Mouse (Mus musculus): ENCODE data around the gene Trim45. TPM values are rescaled to one million over a fixed set of nuclear protein-coding genes. Genes with fewer than 3 reads are reported as not detected.

Trim45 gene
- total and polyA plus RNA-seq, 3 experiments: 2.1 to 4.4 (median 2.7) TPM

GRCm38 (mm10) chr3:100947286-100947685 lies 25.3 kb downstream of the Trim45 start:
- Histone ChIP-seq H3K27me3 (replicated peaks) (no peaks in the 10 kb centered on the region), H3K9me3 (replicated peaks; ENCODE audit: low read length) (no peaks in the 10 kb centered on the region), H3K4me3 (replicated peaks in 1 of 3; ENCODE audit: low read depth in 2 of 3, low read length in 2 of 3, poor library complexity in 1 of 3) (no peak overlapping the region), H3K4me2 (ENCODE audit: insufficient read depth, low read depth, poor library complexity, severe bottlenecking) (no peak overlapping the region), H3K27ac (ENCODE audit: insufficient read depth, low read depth) (no peak overlapping the region), H3K79me2 (replicated peaks; ENCODE audit: control insufficient read depth, extremely low read depth, insufficient read depth, poor library complexity, severe bottlenecking) (0 out of 2 replicates have a peak, but pooled peaks cover 2% of the 10 kb centered on the region), H3K36me3 (replicated peaks in 1 of 2; ENCODE audit: control insufficient read depth in 1 of 2, insufficient read depth in 1 of 2, low read length in 1 of 2) (peaks cover 75 to 97% of the 10 kb centered on the region in 2 experiments), H3K9ac (ENCODE audit: insufficient read depth, low read depth) (no peak overlapping the region), H3K4me1 (ENCODE audit: control insufficient read depth in 1 of 2, insufficient read depth in 2 of 2) (no peaks in the 10 kb centered on the region)
- in situ Hi-C loops (cut with MboI; ENCODE audit: low pct_ligation_motif_present, low pct_unique_long_range_greater_than_20kb, low sequenced_read_pairs) (no loop called here), dilution Hi-C loops (cut with MboI; ENCODE audit: extremely low pct_ligation_motif_present, extremely low pct_unique_long_range_greater_than_20kb, low sequenced_read_pairs) (no loop called here)
- DNase-seq (ENCODE audit: extremely low read depth): no peak
- TF ChIP-seq EP300 (IDR thresholded peaks at IDR 0.05; ENCODE audit: low read length) (no peak), NRF1 (IDR thresholded peaks at IDR 0.05; ENCODE audit: low read depth, low read length) (no peak), MYC (IDR thresholded peaks at IDR 0.05; ENCODE audit: low read depth, low read length) (no peak), ELF1 (IDR thresholded peaks at IDR 0.05; ENCODE audit: low read depth, low read length) (no peak), MEF2A (IDR thresholded peaks at IDR 0.05; ENCODE audit: borderline replicate concordance, low read depth, low read length) (no peak), MXI1 (IDR thresholded peaks at IDR 0.05; ENCODE audit: low read depth, low read length) (no peak), MAX (IDR thresholded peaks at IDR 0.05; ENCODE audit: low read length) (no peak), IRF4 (IDR thresholded peaks at IDR 0.05; ENCODE audit: low read depth, low read length) (no peak), ETS1 (conservative IDR thresholded peaks at IDR 0.05; ENCODE audit: low read depth, low read length) (no peak), HCFC1 (IDR thresholded peaks at IDR 0.05; ENCODE audit: low read depth, low read length) (no peak), POLR2A (IDR thresholded peaks at IDR 0.05; ENCODE audit: low read depth, low read length) (no peak), KAT2A (IDR thresholded peaks at IDR 0.05; ENCODE audit: insufficient replicate concordance, low read length) (no peak), PAX5 (IDR thresholded peaks at IDR 0.05; ENCODE audit: low read length) (no peak), CHD2 (IDR thresholded peaks at IDR 0.05; ENCODE audit: low read length) (no peak), RCOR1 (conservative IDR thresholded peaks at IDR 0.05; ENCODE audit: low read depth, low read length) (no peak)

GRCm38 (mm10) chr3:100951531-100951930 lies 29.5 kb downstream of the Trim45 start:
- no peak for DNase-seq (ENCODE audit: extremely low read depth)
- dilution Hi-C loops (cut with MboI; ENCODE audit: extremely low pct_ligation_motif_present, extremely low pct_unique_long_range_greater_than_20kb, low sequenced_read_pairs): no loop called here

More at GRCm38 (mm10) chr3:100951531-100951930, 29.5 kb downstream of the Trim45 start:
- no peak overlapping the region for H3K27ac ChIP-seq (ENCODE audit: insufficient read depth, low read depth)
- no peaks in the 10 kb centered on the region for H3K27me3 ChIP-seq (replicated peaks)
- H3K36me3 ChIP-seq (replicated peaks in 1 of 2; ENCODE audit: control insufficient read depth in 1 of 2, insufficient read depth in 1 of 2, low read length in 1 of 2): peaks cover 66 to 94% of the 10 kb centered on the region in 2 experiments
- TF ChIP-seq CHD2 (IDR thresholded peaks at IDR 0.05; ENCODE audit: low read length) (no peak), MYC (IDR thresholded peaks at IDR 0.05; ENCODE audit: low read depth, low read length) (no peak), MAZ (IDR thresholded peaks at IDR 0.05; ENCODE audit: low read depth, low read length) (no peak), JUND (conservative IDR thresholded peaks at IDR 0.05; ENCODE audit: low read depth, low read length) (no peak), KAT2A (IDR thresholded peaks at IDR 0.05; ENCODE audit: insufficient replicate concordance, low read length) (no peak), POLR2AphosphoS2 (IDR thresholded peaks at IDR 0.05; ENCODE audit: low read depth, low read length) (no peak), RAD21 (IDR thresholded peaks at IDR 0.05; ENCODE audit: low read depth, low read length) (no peak), MAFK (IDR thresholded peaks at IDR 0.05; ENCODE audit: insufficient replicate concordance, low read length) (no peak), ZC3H11A (IDR thresholded peaks at IDR 0.05; ENCODE audit: low read depth, low read length) (no peak), ETS1 (conservative IDR thresholded peaks at IDR 0.05; ENCODE audit: low read depth, low read length) (no peak), RCOR1 (conservative IDR thresholded peaks at IDR 0.05; ENCODE audit: low read depth, low read length) (no peak), NRF1 (IDR thresholded peaks at IDR 0.05; ENCODE audit: low read depth, low read length) (no peak), SMC3 (IDR thresholded peaks at IDR 0.05; ENCODE audit: low read depth, low read length) (no peak), USF1 (IDR thresholded peaks at IDR 0.05; ENCODE audit: low read depth, low read length) (no peak), MAX (IDR thresholded peaks at IDR 0.05; ENCODE audit: low read length) (no peak)
- H3K79me2 ChIP-seq (replicated peaks; ENCODE audit: control insufficient read depth, extremely low read depth, insufficient read depth, poor library complexity, severe bottlenecking): 0 out of 2 replicates have a peak, but pooled peaks cover 2% of the 10 kb centered on the region
- in situ Hi-C loops (cut with MboI; ENCODE audit: low pct_ligation_motif_present, low pct_unique_long_range_greater_than_20kb, low sequenced_read_pairs): loop anchor here (25.0 kb wide), 1 partner anchor 861 kb away; no protein-coding TSS in a partner anchor
- no peak overlapping the region for H3K4me2 ChIP-seq (ENCODE audit: insufficient read depth, low read depth, poor library complexity, severe bottlenecking)
- H3K9ac ChIP-seq (ENCODE audit: insufficient read depth, low read depth): no peak overlapping the region
- H3K4me1 ChIP-seq (ENCODE audit: control insufficient read depth in 1 of 2, insufficient read depth in 2 of 2): no peaks in the 10 kb centered on the region
- H3K9me3 ChIP-seq (replicated peaks; ENCODE audit: low read length): no peaks in the 10 kb centered on the region
- no peak overlapping the region for H3K4me3 ChIP-seq (replicated peaks in 1 of 3; ENCODE audit: low read depth in 2 of 3, low read length in 2 of 3, poor library complexity in 1 of 3)
